Mouse (Mus musculus): Measurements from ENCODE around the gene Wnt7b. TPM values are rescaled to one million over a fixed set of nuclear protein-coding genes. Genes with fewer than 3 reads are reported as not detected.

Gene Wnt7b
- total and polyA plus RNA-seq, 3 experiments: not detected

- Histone ChIP-seq H3K4me1 (ENCODE audit: control insufficient read depth in 1 of 2, insufficient read depth in 2 of 2) (peaks cover 3 to 6% of the 10 kb centered on the region in 2 experiments; a peak in 2 of 4 replicates), H3K4me3 (replicated peaks in 1 of 3; ENCODE audit: low read depth in 2 of 3, low read length in 2 of 3, poor library complexity in 1 of 3) (no peak overlapping the region), H3K79me2 (replicated peaks; ENCODE audit: control insufficient read depth, extremely low read depth, insufficient read depth, poor library complexity, severe bottlenecking) (no peaks in the 10 kb centered on the region), H3K9ac (ENCODE audit: insufficient read depth, low read depth) (no peak overlapping the region), H3K36me3 (replicated peaks in 1 of 2; ENCODE audit: control insufficient read depth in 1 of 2, insufficient read depth in 1 of 2, low read length in 1 of 2) (no peaks in the 10 kb centered on the region), H3K4me2 (ENCODE audit: insufficient read depth, low read depth, poor library complexity, severe bottlenecking) (no peak overlapping the region), H3K9me3 (replicated peaks; ENCODE audit: low read length) (no peaks in the 10 kb centered on the region), H3K27me3 (replicated peaks) (peaks cover 60% of the 10 kb centered on the region), H3K27ac (ENCODE audit: insufficient read depth, low read depth) (no peak overlapping the region)
- DNase-seq (ENCODE audit: extremely low read depth): no peak
- in situ Hi-C loops (cut with MboI; ENCODE audit: low pct_ligation_motif_present, low pct_unique_long_range_greater_than_20kb, low sequenced_read_pairs) (no loop called here), dilution Hi-C loops (cut with MboI; ENCODE audit: extremely low pct_ligation_motif_present, extremely low pct_unique_long_range_greater_than_20kb, low sequenced_read_pairs) (no loop called here)
- TF ChIP-seq ZNF384 (IDR thresholded peaks at IDR 0.05; ENCODE audit: low read depth, low read length) (no peak), POLR2A (IDR thresholded peaks at IDR 0.05; ENCODE audit: low read depth, low read length) (no peak), USF1 (IDR thresholded peaks at IDR 0.05; ENCODE audit: low read depth, low read length) (no peak), MYC (IDR thresholded peaks at IDR 0.05; ENCODE audit: low read depth, low read length) (no peak), ZC3H11A (IDR thresholded peaks at IDR 0.05; ENCODE audit: low read depth, low read length) (no peak), ZMIZ1 (IDR thresholded peaks at IDR 0.05; ENCODE audit: low read depth, low read length) (no peak), POLR2AphosphoS2 (IDR thresholded peaks at IDR 0.05; ENCODE audit: low read depth, low read length) (no peak), JUND (conservative IDR thresholded peaks at IDR 0.05; ENCODE audit: low read depth, low read length) (no peak), HCFC1 (IDR thresholded peaks at IDR 0.05; ENCODE audit: low read depth, low read length) (no peak), SIN3A (IDR thresholded peaks at IDR 0.05; ENCODE audit: low read length) (no peak), NELFE (IDR thresholded peaks at IDR 0.05; ENCODE audit: low read depth, low read length) (no peak), ETS1 (conservative IDR thresholded peaks at IDR 0.05; ENCODE audit: low read depth, low read length) (no peak), CTCF (conservative IDR thresholded peaks at IDR 0.05 in 1 of 2, IDR thresholded peaks at IDR 0.05 in 1 of 2; ENCODE audit: low read depth in 2 of 2, low read length in 2 of 2) (no peak), MAZ (IDR thresholded peaks at IDR 0.05; ENCODE audit: low read depth, low read length) (no peak)
Observed at GRCm38 (mm10) chr15:85500267-85500666, 82.0 kb downstream of the Wnt7b start.

- H3K4me1 ChIP-seq (ENCODE audit: control insufficient read depth in 1 of 2, insufficient read depth in 2 of 2): peaks cover 3 to 6% of the 10 kb centered on the region in 2 experiments; a peak in 2 of 4 replicates
- H3K27me3 ChIP-seq (replicated peaks): peaks cover 74% of the 10 kb centered on the region
- dilution Hi-C loops (cut with MboI; ENCODE audit: extremely low pct_ligation_motif_present, extremely low pct_unique_long_range_greater_than_20kb, low sequenced_read_pairs): no loop called here
- TF ChIP-seq SIN3A (IDR thresholded peaks at IDR 0.05; ENCODE audit: low read length): no peak
- TF ChIP-seq MAZ (IDR thresholded peaks at IDR 0.05; ENCODE audit: low read depth, low read length): no peak
- DNase-seq (ENCODE audit: extremely low read depth): no peak
- H3K4me3 ChIP-seq (replicated peaks in 1 of 3; ENCODE audit: low read depth in 2 of 3, low read length in 2 of 3, poor library complexity in 1 of 3): no peak overlapping the region
- no peak overlapping the region for H3K27ac ChIP-seq (ENCODE audit: insufficient read depth, low read depth)
- no peaks in the 10 kb centered on the region for H3K9me3 ChIP-seq (replicated peaks; ENCODE audit: low read length)
- no peaks in the 10 kb centered on the region for H3K79me2 ChIP-seq (replicated peaks; ENCODE audit: control insufficient read depth, extremely low read depth, insufficient read depth, poor library complexity, severe bottlenecking)
- in situ Hi-C loops (cut with MboI; ENCODE audit: low pct_ligation_motif_present, low pct_unique_long_range_greater_than_20kb, low sequenced_read_pairs): loop anchor here (25.0 kb wide), 1 partner anchor 214 kb away; no protein-coding TSS in a partner anchor
- H3K4me2 ChIP-seq (ENCODE audit: insufficient read depth, low read depth, poor library complexity, severe bottlenecking): no peak overlapping the region
- H3K9ac ChIP-seq (ENCODE audit: insufficient read depth, low read depth): no peak overlapping the region
- no peaks in the 10 kb centered on the region for H3K36me3 ChIP-seq (replicated peaks in 1 of 2; ENCODE audit: control insufficient read depth in 1 of 2, insufficient read depth in 1 of 2, low read length in 1 of 2)
Observed at GRCm38 (mm10) chr15:85497981-85498475, 84.2 kb downstream of the Wnt7b start.

GRCm38 (mm10) chr15:85497548-85497947 lies 84.7 kb downstream of the Wnt7b start:
- Histone ChIP-seq H3K9ac (ENCODE audit: insufficient read depth, low read depth) (no peak overlapping the region), H3K4me1 (ENCODE audit: control insufficient read depth in 1 of 2, insufficient read depth in 2 of 2) (peaks cover 3 to 6% of the 10 kb centered on the region in 2 experiments; a peak in 2 of 4 replicates), H3K27ac (ENCODE audit: insufficient read depth, low read depth) (no peak overlapping the region), H3K4me3 (replicated peaks in 1 of 3; ENCODE audit: low read depth in 2 of 3, low read length in 2 of 3, poor library complexity in 1 of 3) (no peak overlapping the region), H3K79me2 (replicated peaks; ENCODE audit: control insufficient read depth, extremely low read depth, insufficient read depth, poor library complexity, severe bottlenecking) (no peaks in the 10 kb centered on the region), H3K36me3 (replicated peaks in 1 of 2; ENCODE audit: control insufficient read depth in 1 of 2, insufficient read depth in 1 of 2, low read length in 1 of 2) (no peaks in the 10 kb centered on the region), H3K4me2 (ENCODE audit: insufficient read depth, low read depth, poor library complexity, severe bottlenecking) (no peak overlapping the region), H3K9me3 (replicated peaks; ENCODE audit: low read length) (no peaks in the 10 kb centered on the region), H3K27me3 (replicated peaks) (peaks cover 76% of the 10 kb centered on the region)
- TF ChIP-seq JUN (IDR thresholded peaks at IDR 0.05; ENCODE audit: insufficient read depth, low read depth, low read length): no peak
- dilution Hi-C loops (cut with MboI; ENCODE audit: extremely low pct_ligation_motif_present, extremely low pct_unique_long_range_greater_than_20kb, low sequenced_read_pairs) (no loop called here), in situ Hi-C loops (cut with MboI; ENCODE audit: low pct_ligation_motif_present, low pct_unique_long_range_greater_than_20kb, low sequenced_read_pairs) (loop anchor here (25.0 kb wide), 1 partner anchor 215 kb away; no protein-coding TSS in a partner anchor)
- no peak for DNase-seq (ENCODE audit: extremely low read depth)
